Mouse (Mus musculus) cerebellum, adult (tissue): ENCODE data around the gene Dazap1.
"Not testable (repeated sequence)": the region's sequence is repeated elsewhere in the genome, so short reads cannot be mapped to it uniquely, and the experiment has no call there.

Experiments used
- ATAC-seq: cut with Nextera tagmentation; 2 replicates; pipeline ENCODE4 v1.9.2; 2017; ENCODE audit warnings: mild to moderate bottlenecking, moderate library complexity, mixed read lengths; ENCODE audit not compliant: insufficient number of reproducible peaks, low FRiP score, low TSS enrichment

Gene Dazap1

GRCm38 (mm10) chr10:80248437-80248836 is 12.8 kb upstream of the Dazap1 start:
- not testable (repeated sequence) for ATAC-seq

GRCm38 (mm10) chr10:80248971-80249640 is 12.2 kb upstream of the Dazap1 start, which contains the start of gene Ndufs7:
Gene Ndufs7, plus strand, starts transcription at chr10:80249121.
- peak; percentile 65; the same call in 1 of the 2 replicates for ATAC-seq

- ATAC-seq: no peak
These were observed 11.2 kb upstream of the Dazap1 start for GRCm38 (mm10) chr10:80250059-80250458.

GRCm38 (mm10) chr10:80250573-80250972 is 10.7 kb upstream of the Dazap1 start:
- no peak for ATAC-seq

- ATAC-seq: no peak
These were observed 9.3 kb upstream of the Dazap1 start for GRCm38 (mm10) chr10:80252011-80252410.

GRCm38 (mm10) chr10:80252493-80253274 is 8.6 kb upstream of the Dazap1 start:
- no peak for ATAC-seq

- ATAC-seq: no peak
These were observed 7.7 kb upstream of the Dazap1 start for GRCm38 (mm10) chr10:80253551-80253950.

GRCm38 (mm10) chr10:80254331-80255297 is 6.7 kb upstream of the Dazap1 start:
- no peak for ATAC-seq

- no peak for ATAC-seq
These were observed 5.3 kb upstream of the Dazap1 start for GRCm38 (mm10) chr10:80255881-80256535.

- ATAC-seq: no peak
These were observed 3.4 kb upstream of the Dazap1 start for GRCm38 (mm10) chr10:80257936-80258335.

GRCm38 (mm10) chr10:80258752-80259462 is 2.4 kb upstream of the Dazap1 start:
- ATAC-seq: no peak

- ATAC-seq: no peak
These were observed 1.9 kb upstream of the Dazap1 start for GRCm38 (mm10) chr10:80259463-80259805.

GRCm38 (mm10) chr10:80259861-80260641 is 1.2 kb upstream of the Dazap1 start:
- ATAC-seq: peak; percentile 18; the same call in 1 of the 2 replicates

GRCm38 (mm10) chr10:80261585-80261968 is 291 bp downstream of the Dazap1 start:
- peak; percentile 27; the same call in 1 of the 2 replicates for ATAC-seq

- no peak for ATAC-seq
These were observed 883 bp downstream of the Dazap1 start for GRCm38 (mm10) chr10:80262169-80262568.

- no peak for ATAC-seq
These were observed 1.6 kb downstream of the Dazap1 start for GRCm38 (mm10) chr10:80262776-80263365.

- ATAC-seq: peak; percentile 75
These were observed 3.3 kb downstream of the Dazap1 start for GRCm38 (mm10) chr10:80264341-80265148.

GRCm38 (mm10) chr10:80265149-80265486 is 3.8 kb downstream of the Dazap1 start:
- ATAC-seq: no peak; the same call in 1 of the 2 replicates
